Mouse (Mus musculus): ENCODE measurements at regions not wholly inside any gene's neighbourhood (a gene's known extent, or its start where the extent isn't known, plus 50 kb on each side); places are given as distances from the start of the nearest gene placed in this dataset.

- DNase-seq, result no peak
Observed at GRCm38 (mm10) chr13:71653212-71653938, 310.1 kb downstream of the Irx1 start.

GRCm38 (mm10) chr13:71649876-71650275 is 313.6 kb downstream of the Irx1 start:
- DNase-seq, result no peak

- DNase-seq, result no peak
Observed at GRCm38 (mm10) chr13:71649031-71649430, 314.5 kb downstream of the Irx1 start.

- DNase-seq, result no peak
Observed at GRCm38 (mm10) chr13:71631447-71631846, 332.1 kb downstream of the Irx1 start.

GRCm38 (mm10) chr13:71617198-71617597 is 346.3 kb downstream of the Irx1 start:
- no peak for DNase-seq

- no peak for DNase-seq
Observed at GRCm38 (mm10) chr13:71612393-71613179, 350.9 kb downstream of the Irx1 start.

- DNase-seq, result no peak
Observed at GRCm38 (mm10) chr13:71582486-71582885, 381.0 kb downstream of the Irx1 start.

GRCm38 (mm10) chr13:71565895-71566294 is 397.6 kb downstream of the Irx1 start:
- DNase-seq, result no peak

GRCm38 (mm10) chr13:71565388-71565787 is 398.1 kb downstream of the Irx1 start:
- no peak for DNase-seq

GRCm38 (mm10) chr13:71558477-71559215 is 404.9 kb downstream of the Irx1 start:
- DNase-seq, result no peak

- no peak for DNase-seq
Observed at GRCm38 (mm10) chr13:71555471-71555870, 408.1 kb downstream of the Irx1 start.

- DNase-seq, result no peak
Observed at GRCm38 (mm10) chr13:71550109-71550508, 413.4 kb downstream of the Irx1 start.

- no peak for DNase-seq
Observed at GRCm38 (mm10) chr13:71549206-71549831, 414.2 kb downstream of the Irx1 start.

- DNase-seq, result no peak
Observed at GRCm38 (mm10) chr13:71538226-71538625, 425.3 kb downstream of the Irx1 start.

- DNase-seq, result no peak
Observed at GRCm38 (mm10) chr13:71532796-71533351, 430.6 kb downstream of the Irx1 start.

- DNase-seq, result no peak
Observed at GRCm38 (mm10) chr13:71529397-71530122, 434.0 kb downstream of the Irx1 start.

- no peak for DNase-seq
Observed at GRCm38 (mm10) chr13:71517776-71518175, 445.7 kb downstream of the Irx1 start.

- DNase-seq, result no peak
Observed at GRCm38 (mm10) chr13:71513204-71513603, 450.3 kb downstream of the Irx1 start.

- DNase-seq, result no peak
Observed at GRCm38 (mm10) chr13:71507956-71508401, 455.5 kb downstream of the Irx1 start.

- no peak for DNase-seq
Observed at GRCm38 (mm10) chr13:71507421-71507931, 456.0 kb downstream of the Irx1 start.

GRCm38 (mm10) chr13:71506777-71507176 is 456.7 kb downstream of the Irx1 start:
- no peak for DNase-seq

- no peak for DNase-seq
Observed at GRCm38 (mm10) chr13:71489773-71490172, 473.8 kb downstream of the Irx1 start.

Measured in cerebellum, adult 8-10 months (tissue).